Mouse (Mus musculus) hindbrain, embryonic 12.5 days (tissue): ENCODE measurements at regions not wholly inside any gene's neighbourhood (a gene's known extent, or its start where the extent isn't known, plus 50 kb on each side); places are given as distances from the start of the nearest gene placed in this dataset.
A peak's percentile ranks its signal among the peaks of the same experiment; 100 is the strongest.

Experiments
- ATAC-seq: fragments of 200-750 bp; cut with Nextera tagmentation; 2 replicates; pipeline ENCODE4 v1.8.0; 2017; ENCODE audit warnings: moderate TSS enrichment; ENCODE audit not compliant: low FRiP score
- H3K27ac ChIP-seq: fragments of 300-500 bp; sonication (generic); 2 replicates; pipeline ENCODE4 v1.5.1; 2016; ENCODE audit warnings: mild to moderate bottlenecking
- H3K27me3 ChIP-seq: fragments of 300-500 bp; sonication (generic); 2 replicates; pipeline ENCODE4 v1.6.1; 2016; ENCODE audit warnings: mild to moderate bottlenecking
- H3K36me3 ChIP-seq: fragments of 300-500 bp; sonication (generic); 2 replicates; pipeline ENCODE4 v1.6.1; 2016; ENCODE audit warnings: mild to moderate bottlenecking
- H3K4me1 ChIP-seq: fragments of 300-500 bp; sonication (generic); 2 replicates; pipeline ENCODE4 v1.6.1; 2016
- H3K4me2 ChIP-seq: fragments of 300-500 bp; sonication (generic); replicated peaks from 2 replicates; pipeline ENCODE4 v1.6.1; 2016; ENCODE audit warnings: mild to moderate bottlenecking
- H3K4me3 ChIP-seq: fragments of 300-500 bp; sonication (generic); 2 replicates; pipeline ENCODE4 v1.5.1; 2016; ENCODE audit warnings: mild to moderate bottlenecking
- H3K9ac ChIP-seq: fragments of 300-500 bp; sonication (generic); 2 replicates; pipeline ENCODE4 v1.6.1; 2016; ENCODE audit warnings: mild to moderate bottlenecking, moderate library complexity
- H3K9me3 ChIP-seq: fragments of 300-500 bp; sonication (generic); replicated peaks from 2 replicates; pipeline ENCODE4 v1.6.1; 2016; ENCODE audit warnings: mild to moderate bottlenecking
- WGBS: fragments of 180-500 bp; shearing (Covaris S2); methylation state at CpG from one replicate; pipeline ENCODE4 v1.1.7; 2016; 5-methylcytosine and 5-hydroxymethylcytosine counted together

DNA sequence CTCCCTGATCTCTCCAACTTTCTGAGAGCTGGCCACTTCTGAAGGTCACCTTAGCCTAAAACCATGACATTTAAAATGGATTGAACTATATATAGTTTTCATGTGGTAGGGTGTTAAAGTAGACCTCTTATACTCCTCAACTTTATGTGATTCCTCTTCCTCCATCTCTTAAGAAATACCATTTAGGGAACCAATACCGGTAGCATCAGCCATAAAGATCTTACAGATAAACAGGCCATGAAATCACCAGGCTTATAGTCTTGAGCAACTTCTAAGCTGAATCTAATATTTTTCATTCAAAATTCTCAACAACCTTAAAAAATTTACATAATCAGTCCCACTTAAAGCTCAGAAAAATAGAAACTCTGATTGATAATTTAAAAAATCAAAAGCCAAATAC, 56.2 kb downstream of the Rpl36a-ps1 start:
- no peak overlapping the region for H3K27ac ChIP-seq
- no peaks in the 10 kb centered on the region for H3K9me3 ChIP-seq
- H3K27me3 ChIP-seq, result no peaks in the 10 kb centered on the region
- no peak overlapping the region for H3K9ac ChIP-seq
- H3K36me3 ChIP-seq, result no peaks in the 10 kb centered on the region
- H3K4me3 ChIP-seq, result no peak overlapping the region
- H3K4me1 ChIP-seq, result 0 out of 2 replicates have a peak, but pooled peaks cover 2% of the 10 kb centered on the region
- 94% methylated on average over 1 of the region's 1 CpGs for WGBS
- ATAC-seq, result no peak
- H3K4me2 ChIP-seq, result no peak overlapping the region

- H3K27ac ChIP-seq, result no peak overlapping the region
- no peak overlapping the region for H3K4me3 ChIP-seq
- 92% methylated on average over 2 of the region's 2 CpGs for WGBS
- no peak overlapping the region for H3K4me2 ChIP-seq
- no peak for ATAC-seq
- H3K27me3 ChIP-seq, result no peaks in the 10 kb centered on the region
- peaks cover 7% of the 10 kb centered on the region; the same call in 1 of the 2 replicates for H3K4me1 ChIP-seq
- no peaks in the 10 kb centered on the region for H3K9me3 ChIP-seq
- no peak overlapping the region for H3K9ac ChIP-seq
- H3K36me3 ChIP-seq, result no peaks in the 10 kb centered on the region
These were observed 56.7 kb downstream of the Rpl36a-ps1 start for GRCm38 (mm10) chr14:98937373-98937772.

DNA sequence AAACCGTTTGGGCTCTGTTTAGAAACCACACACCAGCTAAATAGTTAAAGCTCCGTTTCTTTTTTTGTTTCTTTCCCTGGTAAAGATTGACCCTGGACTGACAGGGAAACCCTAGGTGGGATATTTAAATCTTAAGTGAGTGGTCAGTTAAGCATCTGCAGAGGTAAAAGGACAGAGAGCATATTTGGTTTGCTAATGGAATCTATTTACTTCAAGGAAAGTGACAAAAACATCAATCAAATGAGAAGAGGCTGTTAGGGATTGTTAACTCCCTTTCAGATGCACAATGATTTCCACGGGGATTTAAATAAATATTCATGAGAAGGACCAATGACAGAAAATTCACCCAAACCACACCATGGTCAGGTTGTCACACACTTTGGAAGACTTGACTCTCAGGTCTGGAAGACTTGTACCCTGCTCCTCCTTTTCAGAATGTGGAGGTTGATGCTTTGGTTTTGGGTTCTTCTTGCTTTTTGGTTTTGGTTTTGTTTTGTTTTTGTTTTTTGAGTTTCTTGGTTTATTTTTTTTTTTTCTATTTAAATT, 60.7 kb downstream of the Rpl36a-ps1 start:
- WGBS, result 4% methylated on average over 3 of the region's 3 CpGs
- Histone ChIP-seq H3K27me3 (no peaks in the 10 kb centered on the region), H3K36me3 (no peaks in the 10 kb centered on the region), H3K27ac (no peak overlapping the region), H3K9ac (no peak overlapping the region), H3K4me3 (no peak overlapping the region), H3K4me2 (no peak overlapping the region), H3K4me1 (peaks cover 7% of the 10 kb centered on the region; the same call in 1 of the 2 replicates), H3K9me3 (no peaks in the 10 kb centered on the region)
- ATAC-seq, result 0 out of 2 replicates have a peak, but pooled peaks have one; percentile 16

DNA sequence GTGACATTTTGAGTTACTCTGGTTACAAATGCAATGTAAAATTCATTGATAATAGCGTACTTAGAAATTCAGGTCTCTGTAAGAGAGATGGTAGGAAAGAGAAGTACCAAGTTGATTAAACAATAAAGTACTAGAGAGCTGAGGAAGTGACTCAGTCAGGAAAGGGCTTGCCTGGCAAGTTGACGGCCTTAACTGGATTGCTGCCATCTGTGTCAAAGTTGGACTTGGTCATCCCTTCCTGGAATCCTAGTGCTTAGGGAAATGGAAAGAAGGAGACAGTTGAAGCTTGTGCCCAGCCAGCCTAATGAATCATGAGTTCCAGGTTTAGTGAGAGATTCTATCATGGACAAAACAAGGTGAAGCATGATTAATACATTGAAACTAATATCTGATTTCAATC, 64.8 kb downstream of the Rpl36a-ps1 start:
- Histone ChIP-seq H3K9ac (no peak overlapping the region), H3K9me3 (no peaks in the 10 kb centered on the region), H3K36me3 (no peaks in the 10 kb centered on the region), H3K27me3 (no peaks in the 10 kb centered on the region), H3K4me3 (no peak overlapping the region), H3K27ac (no peak overlapping the region), H3K4me2 (no peak overlapping the region), H3K4me1 (peaks cover 7% of the 10 kb centered on the region; the same call in 1 of the 2 replicates)
- 82% methylated on average over 2 of the region's 2 CpGs for WGBS
- no peak for ATAC-seq

DNA sequence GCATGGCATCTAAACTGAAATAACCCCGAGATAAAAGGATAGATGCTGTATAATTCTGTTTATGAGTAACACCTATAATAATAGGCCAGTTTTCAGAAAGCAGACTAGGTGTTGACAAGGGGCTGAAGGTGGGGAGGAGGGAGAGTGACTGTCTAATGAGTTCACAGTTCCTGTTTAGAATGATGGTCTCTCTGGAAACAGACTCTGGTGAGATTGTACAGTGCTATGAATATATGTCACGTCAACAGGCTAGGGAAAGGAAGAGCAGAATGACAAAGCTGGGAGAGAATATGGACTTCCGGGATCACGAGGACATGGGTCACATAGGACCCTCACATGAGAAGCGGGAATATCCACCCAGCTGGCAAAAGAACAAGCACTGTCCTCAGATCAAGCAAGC, 85.9 kb downstream of the Rpl36a-ps1 start:
- no peak overlapping the region for H3K4me2 ChIP-seq
- H3K4me1 ChIP-seq, result no peaks in the 10 kb centered on the region
- H3K9ac ChIP-seq, result no peak overlapping the region
- no peaks in the 10 kb centered on the region for H3K9me3 ChIP-seq
- WGBS, result 88% methylated on average over 5 of the region's 5 CpGs
- no peak for ATAC-seq
- H3K27ac ChIP-seq, result no peak overlapping the region
- no peaks in the 10 kb centered on the region for H3K36me3 ChIP-seq
- H3K27me3 ChIP-seq, result no peaks in the 10 kb centered on the region
- H3K4me3 ChIP-seq, result no peak overlapping the region

GRCm38 (mm10) chr14:98898876-98899275, 95.2 kb downstream of the Rpl36a-ps1 start:
- WGBS, result 69% methylated on average over 4 of the region's 4 CpGs
- Histone ChIP-seq H3K27ac (no peak overlapping the region), H3K4me1 (no peaks in the 10 kb centered on the region), H3K9ac (no peak overlapping the region), H3K9me3 (no peaks in the 10 kb centered on the region), H3K27me3 (no peaks in the 10 kb centered on the region), H3K4me2 (no peak overlapping the region), H3K36me3 (no peaks in the 10 kb centered on the region), H3K4me3 (no peak overlapping the region)
- ATAC-seq, result no peak

GRCm38 (mm10) chr14:98897390-98897789, 96.7 kb downstream of the Rpl36a-ps1 start:
- Histone ChIP-seq H3K4me3 (no peak overlapping the region), H3K9ac (no peak overlapping the region), H3K9me3 (no peaks in the 10 kb centered on the region), H3K27me3 (no peaks in the 10 kb centered on the region), H3K4me1 (no peaks in the 10 kb centered on the region), H3K36me3 (no peaks in the 10 kb centered on the region), H3K4me2 (no peak overlapping the region), H3K27ac (no peak overlapping the region)
- no peak for ATAC-seq
- WGBS, result 89% methylated on average over 1 of the region's 1 CpGs

- Histone ChIP-seq H3K4me1 (no peaks in the 10 kb centered on the region), H3K27ac (no peak overlapping the region), H3K4me3 (no peak overlapping the region), H3K9me3 (no peaks in the 10 kb centered on the region), H3K9ac (no peak overlapping the region), H3K27me3 (no peaks in the 10 kb centered on the region), H3K4me2 (no peak overlapping the region), H3K36me3 (no peaks in the 10 kb centered on the region)
- ATAC-seq, result no peak
- WGBS, result 100% methylated on average over 1 of the region's 1 CpGs
These were observed 98.2 kb downstream of the Rpl36a-ps1 start for GRCm38 (mm10) chr14:98895933-98896332.

- ATAC-seq, result no peak
- Histone ChIP-seq H3K27ac (no peak overlapping the region), H3K4me3 (no peak overlapping the region), H3K27me3 (no peaks in the 10 kb centered on the region), H3K9me3 (no peaks in the 10 kb centered on the region), H3K9ac (no peak overlapping the region), H3K36me3 (no peaks in the 10 kb centered on the region), H3K4me2 (no peak overlapping the region), H3K4me1 (no peaks in the 10 kb centered on the region)
- WGBS, result 89% methylated on average over 3 of the region's 3 CpGs
These were observed 101.4 kb downstream of the Rpl36a-ps1 start for GRCm38 (mm10) chr14:98892670-98893069.

GRCm38 (mm10) chr14:98891252-98891947, 102.7 kb downstream of the Rpl36a-ps1 start:
- WGBS, result 79% methylated on average over 5 of the region's 5 CpGs
- Histone ChIP-seq H3K4me2 (no peak overlapping the region), H3K9me3 (no peaks in the 10 kb centered on the region), H3K9ac (no peak overlapping the region), H3K27me3 (no peaks in the 10 kb centered on the region), H3K4me1 (no peaks in the 10 kb centered on the region), H3K4me3 (no peak overlapping the region), H3K27ac (no peak overlapping the region), H3K36me3 (no peaks in the 10 kb centered on the region)
- no peak for ATAC-seq

DNA sequence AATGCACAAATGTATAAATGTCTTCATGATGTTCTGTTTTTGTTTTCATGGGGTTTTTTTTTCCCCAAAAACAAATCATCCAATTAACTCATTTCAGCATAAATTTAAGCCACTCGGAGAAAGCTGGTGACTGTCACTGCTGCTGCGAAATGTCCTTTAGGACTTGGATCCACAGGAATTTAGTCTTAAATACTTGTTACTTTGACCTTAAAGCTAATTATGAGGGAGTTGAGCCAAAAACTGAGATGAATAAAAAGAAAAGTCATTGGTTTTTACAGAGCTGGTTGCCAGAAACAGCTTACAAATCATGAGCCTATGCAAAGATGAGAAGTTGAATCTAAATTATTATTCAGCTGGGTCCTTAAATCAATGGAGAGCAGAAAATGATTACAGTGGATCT, 106.5 kb downstream of the Rpl36a-ps1 start:
- 86% methylated on average over 2 of the region's 2 CpGs for WGBS
- Histone ChIP-seq H3K27me3 (no peaks in the 10 kb centered on the region), H3K36me3 (no peaks in the 10 kb centered on the region), H3K4me3 (no peak overlapping the region), H3K4me2 (no peak overlapping the region), H3K9me3 (no peaks in the 10 kb centered on the region), H3K4me1 (no peaks in the 10 kb centered on the region), H3K27ac (no peak overlapping the region), H3K9ac (no peak overlapping the region)
- ATAC-seq, result no peak

DNA sequence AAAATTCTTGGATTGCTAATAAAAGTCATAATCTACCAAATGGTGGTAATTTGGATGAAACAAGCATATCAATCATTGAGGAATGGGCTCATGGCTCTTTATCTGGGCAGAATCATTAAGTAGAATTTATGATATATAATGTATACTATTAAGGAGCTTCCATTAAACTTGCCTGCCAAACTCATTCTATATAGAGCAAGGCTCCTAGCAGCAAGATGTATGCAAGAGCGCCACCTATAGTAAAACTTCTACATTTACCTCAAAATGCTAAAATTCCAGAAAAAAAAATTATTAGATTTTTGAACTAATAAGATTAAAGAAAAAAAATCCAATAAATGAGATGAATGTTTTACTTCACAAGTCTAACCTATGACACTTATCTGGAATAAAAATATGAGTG, 107.1 kb downstream of the Rpl36a-ps1 start:
- Histone ChIP-seq H3K36me3 (no peaks in the 10 kb centered on the region), H3K4me3 (no peak overlapping the region), H3K27ac (no peak overlapping the region), H3K4me2 (no peak overlapping the region), H3K27me3 (no peaks in the 10 kb centered on the region), H3K9me3 (no peaks in the 10 kb centered on the region), H3K4me1 (no peaks in the 10 kb centered on the region), H3K9ac (no peak overlapping the region)
- WGBS, result 3% methylated on average over 1 of the region's 1 CpGs
- ATAC-seq, result no peak

GRCm38 (mm10) chr14:98882586-98882985, 111.5 kb downstream of the Rpl36a-ps1 start:
- no peak overlapping the region for H3K27ac ChIP-seq
- H3K9ac ChIP-seq, result no peak overlapping the region
- H3K4me2 ChIP-seq, result no peak overlapping the region
- H3K27me3 ChIP-seq, result no peaks in the 10 kb centered on the region
- H3K4me3 ChIP-seq, result no peak overlapping the region
- H3K4me1 ChIP-seq, result no peaks in the 10 kb centered on the region
- no peaks in the 10 kb centered on the region for H3K9me3 ChIP-seq
- WGBS, result 88% methylated on average over 10 of the region's 10 CpGs
- no peak for ATAC-seq
- H3K36me3 ChIP-seq, result no peaks in the 10 kb centered on the region
